Mouse (Mus musculus): Measurements from ENCODE around the gene Grik3. TPM values are rescaled to one million over a fixed set of nuclear protein-coding genes. Genes with fewer than 3 reads are reported as not detected.

Grik3 gene
- total and polyA plus RNA-seq, 3 experiments = not detected

DNA sequence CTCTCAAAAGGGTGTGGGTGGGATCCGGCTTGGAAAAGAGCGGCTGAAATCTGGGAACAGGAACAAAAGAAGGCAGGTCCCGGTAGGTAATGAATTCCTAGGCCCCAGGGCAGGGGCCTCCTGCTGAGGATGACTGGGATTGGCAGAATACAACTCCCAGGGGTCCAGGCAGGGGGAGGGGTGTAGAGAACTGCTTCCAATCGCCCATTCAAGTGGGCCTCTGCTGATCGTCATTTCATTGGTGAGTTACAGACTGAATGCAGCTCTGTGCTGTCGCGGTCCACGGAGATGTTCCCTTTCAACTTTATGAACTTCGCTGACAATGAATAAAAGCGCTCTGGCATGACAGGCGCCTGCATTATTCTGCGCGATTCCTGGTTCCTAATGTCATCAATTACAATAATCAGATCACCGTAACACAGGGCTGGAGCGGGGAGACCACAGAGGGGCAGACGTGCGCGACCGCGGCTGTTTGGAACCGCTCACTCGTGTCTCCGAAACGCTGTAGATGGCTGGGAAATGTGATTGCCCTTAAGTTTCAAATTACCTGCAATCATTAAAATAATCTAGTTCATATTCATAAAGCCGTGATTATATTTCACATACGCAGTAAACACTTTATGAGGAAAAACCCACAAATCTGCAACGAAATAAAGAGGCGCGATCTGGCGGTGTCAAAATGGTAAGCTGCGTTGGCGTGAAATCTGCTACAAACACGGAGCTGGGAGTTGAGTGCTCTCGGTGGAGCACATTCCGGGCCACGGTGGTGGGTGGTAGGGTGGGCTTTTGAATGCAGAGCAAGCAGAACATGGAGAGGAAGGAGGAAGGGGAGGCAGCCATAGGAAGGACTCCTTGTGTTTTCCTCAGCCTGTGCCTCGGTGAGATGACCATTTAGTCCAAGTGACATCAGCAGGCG is 239.1 kb downstream of the Grik3 start:
- in situ Hi-C loops (cut with MboI; ENCODE audit: low pct_ligation_motif_present, low pct_unique_long_range_greater_than_20kb, low sequenced_read_pairs) = no loop called here
- dilution Hi-C loops (cut with MboI; ENCODE audit: extremely low pct_ligation_motif_present, extremely low pct_unique_long_range_greater_than_20kb, low sequenced_read_pairs) = no loop called here
- Histone ChIP-seq H3K27me3 (replicated peaks) (peaks cover 83% of the 10 kb centered on the region), H3K36me3 (replicated peaks in 1 of 2; ENCODE audit: control insufficient read depth in 1 of 2, insufficient read depth in 1 of 2, low read length in 1 of 2) (no peaks in the 10 kb centered on the region), H3K27ac (ENCODE audit: insufficient read depth, low read depth) (no peak overlapping the region), H3K9me3 (replicated peaks; ENCODE audit: low read length) (no peaks in the 10 kb centered on the region), H3K9ac (ENCODE audit: insufficient read depth, low read depth) (no peak overlapping the region), H3K4me3 (replicated peaks in 1 of 3; ENCODE audit: low read depth in 2 of 3, low read length in 2 of 3, poor library complexity in 1 of 3) (no peak overlapping the region), H3K79me2 (replicated peaks; ENCODE audit: control insufficient read depth, extremely low read depth, insufficient read depth, poor library complexity, severe bottlenecking) (no peaks in the 10 kb centered on the region), H3K4me2 (ENCODE audit: insufficient read depth, low read depth, poor library complexity, severe bottlenecking) (no peak overlapping the region), H3K4me1 (ENCODE audit: control insufficient read depth in 1 of 2, insufficient read depth in 2 of 2) (no peaks in the 10 kb centered on the region)
- TF ChIP-seq RAD21 (IDR thresholded peaks at IDR 0.05; ENCODE audit: low read depth, low read length) (no peak), TCF12 (IDR thresholded peaks at IDR 0.05; ENCODE audit: low read depth, low read length) (no peak), NRF1 (IDR thresholded peaks at IDR 0.05; ENCODE audit: low read depth, low read length) (no peak), CTCF (conservative IDR thresholded peaks at IDR 0.05 in 1 of 2, IDR thresholded peaks at IDR 0.05 in 1 of 2; ENCODE audit: low read depth in 2 of 2, low read length in 2 of 2) (no peak), MAZ (IDR thresholded peaks at IDR 0.05; ENCODE audit: low read depth, low read length) (no peak), EP300 (IDR thresholded peaks at IDR 0.05; ENCODE audit: low read length) (no peak), MXI1 (IDR thresholded peaks at IDR 0.05; ENCODE audit: low read depth, low read length) (no peak), GABPA (IDR thresholded peaks at IDR 0.05; ENCODE audit: insufficient replicate concordance, low read depth, low read length) (no peak), NELFE (IDR thresholded peaks at IDR 0.05; ENCODE audit: low read depth, low read length) (no peak), ELF1 (IDR thresholded peaks at IDR 0.05; ENCODE audit: low read depth, low read length) (no peak), TBP (conservative IDR thresholded peaks at IDR 0.05; ENCODE audit: low read depth, low read length) (no peak), MAFK (IDR thresholded peaks at IDR 0.05; ENCODE audit: insufficient replicate concordance, low read length) (no peak), HCFC1 (IDR thresholded peaks at IDR 0.05; ENCODE audit: low read depth, low read length) (no peak)
- DNase-seq (ENCODE audit: extremely low read depth) = no peak

DNA sequence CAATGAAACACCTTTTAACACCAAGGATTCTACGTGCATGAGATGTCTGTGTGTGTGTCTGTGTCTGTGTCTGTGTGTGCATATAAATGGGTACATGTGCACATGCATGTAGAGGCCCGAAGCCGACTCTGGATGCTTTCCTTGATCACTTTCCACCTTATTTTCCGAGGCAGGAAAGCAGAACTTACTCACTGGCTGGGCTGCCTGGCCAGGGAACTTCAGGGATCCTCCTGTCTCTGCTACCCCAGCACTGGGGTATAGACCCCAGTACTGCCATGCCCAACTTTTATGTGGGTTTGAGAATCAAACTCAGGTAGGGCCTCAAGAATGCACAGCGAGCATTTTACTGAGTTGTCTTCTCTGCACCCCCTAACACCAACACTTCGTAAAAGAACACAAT is 240.3 kb downstream of the Grik3 start:
- no peaks in the 10 kb centered on the region for H3K36me3 ChIP-seq (replicated peaks in 1 of 2; ENCODE audit: control insufficient read depth in 1 of 2, insufficient read depth in 1 of 2, low read length in 1 of 2)
- no peaks in the 10 kb centered on the region for H3K4me1 ChIP-seq (ENCODE audit: control insufficient read depth in 1 of 2, insufficient read depth in 2 of 2)
- no peak overlapping the region for H3K4me2 ChIP-seq (ENCODE audit: insufficient read depth, low read depth, poor library complexity, severe bottlenecking)
- dilution Hi-C loops (cut with MboI; ENCODE audit: extremely low pct_ligation_motif_present, extremely low pct_unique_long_range_greater_than_20kb, low sequenced_read_pairs) = no loop called here
- H3K79me2 ChIP-seq (replicated peaks; ENCODE audit: control insufficient read depth, extremely low read depth, insufficient read depth, poor library complexity, severe bottlenecking) = no peaks in the 10 kb centered on the region
- H3K27ac ChIP-seq (ENCODE audit: insufficient read depth, low read depth) = no peak overlapping the region
- H3K4me3 ChIP-seq (replicated peaks in 1 of 3; ENCODE audit: low read depth in 2 of 3, low read length in 2 of 3, poor library complexity in 1 of 3) = no peak overlapping the region
- in situ Hi-C loops (cut with MboI; ENCODE audit: low pct_ligation_motif_present, low pct_unique_long_range_greater_than_20kb, low sequenced_read_pairs) = no loop called here
- H3K27me3 ChIP-seq (replicated peaks) = peaks cover 86% of the 10 kb centered on the region
- TF ChIP-seq JUN (IDR thresholded peaks at IDR 0.05; ENCODE audit: insufficient read depth, low read depth, low read length) (no peak), EP300 (IDR thresholded peaks at IDR 0.05; ENCODE audit: low read length) (no peak), UBTF (IDR thresholded peaks at IDR 0.05; ENCODE audit: low read depth, low read length) (no peak), POLR2AphosphoS2 (IDR thresholded peaks at IDR 0.05; ENCODE audit: low read depth, low read length) (no peak), HCFC1 (IDR thresholded peaks at IDR 0.05; ENCODE audit: low read depth, low read length) (no peak), BHLHE40 (IDR thresholded peaks at IDR 0.05; ENCODE audit: low read depth, low read length) (no peak), TCF12 (IDR thresholded peaks at IDR 0.05; ENCODE audit: low read depth, low read length) (no peak), ZNF384 (IDR thresholded peaks at IDR 0.05; ENCODE audit: low read depth, low read length) (no peak), IRF4 (IDR thresholded peaks at IDR 0.05; ENCODE audit: low read depth, low read length) (no peak), GABPA (IDR thresholded peaks at IDR 0.05; ENCODE audit: insufficient replicate concordance, low read depth, low read length) (no peak), SIN3A (IDR thresholded peaks at IDR 0.05; ENCODE audit: low read length) (no peak), MAFK (IDR thresholded peaks at IDR 0.05; ENCODE audit: insufficient replicate concordance, low read length) (no peak), RAD21 (IDR thresholded peaks at IDR 0.05; ENCODE audit: low read depth, low read length) (no peak)
- H3K9me3 ChIP-seq (replicated peaks; ENCODE audit: low read length) = no peaks in the 10 kb centered on the region
- no peak for DNase-seq (ENCODE audit: extremely low read depth)
- H3K9ac ChIP-seq (ENCODE audit: insufficient read depth, low read depth) = no peak overlapping the region

All from CH12.LX (cell line).